Comparison of ENCODE assay signal across 8 mouse cellular contexts in the genomic region with DNA sequence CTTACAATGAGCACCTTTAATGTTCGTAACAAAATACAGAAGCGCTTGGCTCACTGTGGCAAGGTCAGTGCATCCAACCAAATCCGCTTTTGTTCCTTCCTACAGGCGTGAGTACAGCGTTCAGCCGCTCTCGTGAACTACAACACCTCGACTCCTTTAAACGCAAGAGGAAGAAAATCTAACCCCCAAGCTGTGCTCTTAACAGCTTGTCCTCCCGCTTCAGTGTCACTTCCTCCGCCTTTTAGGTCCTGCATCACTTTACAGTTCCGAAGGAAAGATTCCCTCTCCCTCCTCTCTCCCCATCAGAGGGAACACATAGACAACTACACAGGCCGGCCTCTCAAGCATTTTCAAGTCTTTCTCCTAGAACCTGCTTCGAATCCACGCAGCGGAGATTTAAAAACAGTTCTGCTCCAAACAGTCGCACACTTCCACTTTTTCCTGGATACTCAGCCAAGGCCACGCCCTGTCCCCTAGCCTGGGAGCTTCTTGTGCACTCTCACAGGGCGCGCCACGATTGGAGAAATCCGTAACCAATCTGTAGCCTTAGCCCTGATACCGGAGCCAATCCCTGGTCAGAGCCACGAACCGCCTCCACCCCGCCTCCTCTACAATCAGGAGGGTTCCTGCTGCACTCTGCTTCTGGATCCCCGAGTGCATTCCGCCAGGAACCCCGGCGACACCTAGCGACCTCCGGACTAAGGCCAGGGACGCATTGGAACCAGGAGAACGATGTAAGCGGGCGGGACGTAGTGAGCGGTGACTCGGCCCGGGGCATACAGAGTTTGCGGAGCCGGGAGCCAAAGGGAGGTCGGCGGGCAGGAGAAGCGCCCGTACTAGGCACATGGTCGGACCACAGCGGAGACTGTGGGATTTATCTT. TPM values are rescaled to one million over a fixed set of nuclear protein-coding genes. Genes with fewer than 3 reads are reported as not detected.
DNase-seq lines count a peak whose midpoint lies in the region; ATAC-seq and TF ChIP-seq lines count a peak whose summit lies in the region.

Gene Kyat3 (plus strand): TSS at position 610 of the 881 bp plus-strand sequence.

- H3K9me3 ChIP-seq in forebrain, postnatal 0 days (ENCODE audit: low read length) = 0 out of 2 replicates have a peak, but pooled peaks cover 6% of the 10 kb centered on the region
- H3K9me3 ChIP-seq in lung, embryonic 15.5 days = no peaks in the 10 kb centered on the region

- no peaks in the 10 kb centered on the region for H3K27me3 ChIP-seq in cerebellum, adult 2 months (ENCODE audit: control insufficient read depth, insufficient read depth, low read length)
- H3K27me3 ChIP-seq in forebrain, postnatal 0 days (ENCODE audit: insufficient read depth, low read length) = no peaks in the 10 kb centered on the region
- no peaks in the 10 kb centered on the region; the same call in 1 of the 2 replicates for H3K27me3 ChIP-seq in lung, embryonic 15.5 days

- ATAC-seq in forebrain, postnatal 0 days = peak; percentile 100
- ATAC-seq in lung, embryonic 15.5 days (ENCODE audit: borderline replicate concordance, extremely low read depth, low FRiP score, low TSS enrichment) = peak; percentile 100

- no peak within 1 kb of the TSS for H3K27ac ChIP-seq in cerebellum, adult 2 months (ENCODE audit: insufficient read depth, low read length)
- H3K27ac ChIP-seq in forebrain, postnatal 0 days (ENCODE audit: low read depth, low read length) = no peak within 1 kb of the TSS
- peak within 1 kb of the TSS; percentile 74 for H3K27ac ChIP-seq in lung, embryonic 15.5 days

- H3K36me3 ChIP-seq in forebrain, postnatal 0 days (ENCODE audit: insufficient read depth) = no peaks in the 10 kb centered on the region
- H3K36me3 ChIP-seq in lung, embryonic 15.5 days = no peaks in the 10 kb centered on the region

- under 1% methylated on average over 48 of the region's 48 CpGs for WGBS in cerebellum, adult 2 months
- under 1% methylated on average over 48 of the region's 48 CpGs for WGBS in forebrain, postnatal 0 days
- WGBS in lung, embryonic 15.5 days = under 1% methylated on average over 48 of the region's 48 CpGs

- H3K4me3 ChIP-seq in cerebellum, adult 2 months (replicated peaks; ENCODE audit: insufficient read depth, low read depth, low read length) = peak within 1 kb of the TSS; percentile 66
- peak within 1 kb of the TSS; percentile 62 for H3K4me3 ChIP-seq in forebrain, postnatal 0 days (ENCODE audit: low read depth, low read length)
- peak within 1 kb of the TSS; percentile 64 for H3K4me3 ChIP-seq in lung, embryonic 15.5 days

- TF ChIP-seq CTCF in cerebellum, adult 2 months (IDR thresholded peaks at IDR 0.05; ENCODE audit: borderline replicate concordance, insufficient read depth, low read depth, low read length) = no peak
- peak; percentile 45 for TF ChIP-seq CTCF in forebrain, postnatal 0 days (IDR thresholded peaks at IDR 0.05; ENCODE audit: low read depth)

- peak within 1 kb of the TSS; percentile 29 for H3K9ac ChIP-seq in forebrain, postnatal 0 days
- peak within 1 kb of the TSS; percentile 57 for H3K9ac ChIP-seq in lung, embryonic 15.5 days

- DNase-seq in ES-CJ7 (ENCODE audit: low read depth, low spot score) = peak; percentile 98
- DNase-seq in cerebellum, adult 2 months = peak; percentile 87 to 93
- peak; percentile 92 for DNase-seq in forebrain, postnatal 0 days
- DNase-seq in heart, postnatal 4 days = peak; percentile 93
- DNase-seq in layer of hippocampus, adult 8-10 months (ENCODE audit: low spot score in 2 of 2) = peak; percentile 92 to 93
- DNase-seq in ovary, adult 18-20 months (ENCODE audit: low spot score) = peak; percentile 93
- DNase-seq in thymus, postnatal 0 days (ENCODE audit: low spot score) = peak; percentile 89

- H3K4me2 ChIP-seq in forebrain, postnatal 0 days (ENCODE audit: low read depth) = peak within 1 kb of the TSS; percentile 65
- peak within 1 kb of the TSS; percentile 87 for H3K4me2 ChIP-seq in lung, embryonic 15.5 days

- H3K4me1 ChIP-seq in cerebellum, adult 2 months (ENCODE audit: control insufficient read depth, insufficient read depth, low read length) = no peaks in the 10 kb centered on the region
- 0 out of 2 replicates have a peak, but pooled peaks cover 4% of the 10 kb centered on the region for H3K4me1 ChIP-seq in forebrain, postnatal 0 days (ENCODE audit: insufficient read depth)
- peaks cover 17% of the 10 kb centered on the region for H3K4me1 ChIP-seq in lung, embryonic 15.5 days

- TF ChIP-seq POLR2A in cerebellum, adult 2 months (IDR thresholded peaks at IDR 0.05; ENCODE audit: borderline replicate concordance, insufficient read depth, low read length) = peak; percentile 48; the same call in 1 of the 2 replicates

RNA-seq across cellular contexts. Expression of gene Kyat3, which starts in this region (rescaled TPM):
- polyA plus RNA-seq in cerebellum, adult 2 months (2012; rRNA removed) = 6.5 and 7.7 TPM in 2 replicates
- total RNA-seq in forebrain, postnatal 0 days (2014; rRNA removed) = 2.9 and 5.6 TPM in 2 replicates
- 4.0 and 5.0 TPM in 2 replicates for polyA plus RNA-seq in forebrain, postnatal 0 days (2015; fragmentation: Nextera tagmentation; extraction: Ambion mirVana)
- total RNA-seq in heart, postnatal 4 days (2021) = 1 to 10 TPM; 5.7 to 6.1 TPM
- total RNA-seq in layer of hippocampus, adult 8-10 months (2022) = 1 to 10 TPM; 5.5 to 8.6 (median 6.3) TPM
- 15.6 and 16.1 TPM in 2 replicates for polyA plus RNA-seq in lung, embryonic 15.5 days (2015; fragmentation: Nextera tagmentation; extraction: Ambion mirVana)
- polyA plus RNA-seq in thymus, postnatal 0 days (2015; fragmentation: Nextera tagmentation; extraction: Ambion mirVana) = 12.6 and 13.6 TPM in 2 replicates
